Mouse (Mus musculus) left cerebral cortex, adult 8-10 months (tissue): ENCODE results near the gene Def6. TPM values are rescaled to one million over a fixed set of nuclear protein-coding genes. Genes with fewer than 3 reads are reported as not detected.

Source experiments
- DNase-seq, 2 experiments: peaks; one replicate each; pipeline ENCODE4 v3.0.0; 2022; ENCODE audit warnings: low spot score in 2 of 2
- total RNA-seq, 4 experiments: library from RNA; stranded (reverse); gene quantifications; 2 replicates each; pipeline ENCODE4 v1.2.4; 2022

The Def6 gene
- total RNA-seq, 4 experiments from 2014 or later = 2.8 to 5.5 (median 3.7) TPM

DNA sequence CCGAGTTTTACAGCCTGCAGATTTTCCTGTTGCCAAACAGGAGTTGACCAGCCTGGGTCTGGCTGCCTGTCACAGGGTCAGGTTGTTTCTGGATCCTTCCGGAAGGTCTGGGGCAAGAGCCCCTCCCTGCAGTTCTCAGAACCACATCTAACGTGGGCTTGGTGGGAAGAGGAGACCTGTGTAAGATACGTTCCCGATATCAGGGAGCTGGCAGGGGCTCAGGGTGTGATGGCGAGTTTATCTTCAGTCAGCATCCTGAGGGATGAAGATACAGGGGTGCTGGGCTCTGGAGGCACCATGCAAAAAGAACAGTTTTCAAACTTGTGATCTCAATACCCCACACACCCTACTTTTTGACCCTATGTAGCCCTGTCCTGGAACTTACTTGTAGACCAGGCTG lies 30.3 kb downstream of the Def6 start:
- no peak for DNase-seq

DNA sequence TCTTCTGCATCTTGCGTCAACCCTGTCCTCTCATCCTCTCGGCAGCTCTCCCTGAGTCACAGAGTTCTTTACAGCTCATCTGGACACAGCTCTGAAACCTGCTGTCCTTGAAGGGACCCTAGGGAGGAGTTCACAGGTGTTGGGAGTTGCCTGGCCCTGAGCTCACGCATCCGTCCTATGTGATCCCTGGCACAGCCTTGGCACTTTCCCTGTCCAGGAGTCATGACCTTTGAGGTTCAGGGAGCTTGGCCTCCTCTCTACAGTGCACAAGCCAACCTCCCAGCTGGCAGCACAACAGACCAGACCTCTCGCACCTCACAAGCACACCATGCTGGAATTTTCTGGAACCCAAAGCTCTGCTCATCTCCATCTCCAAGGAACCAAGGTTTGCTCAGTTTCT lies 33.3 kb downstream of the Def6 start:
- no peak for DNase-seq

DNA sequence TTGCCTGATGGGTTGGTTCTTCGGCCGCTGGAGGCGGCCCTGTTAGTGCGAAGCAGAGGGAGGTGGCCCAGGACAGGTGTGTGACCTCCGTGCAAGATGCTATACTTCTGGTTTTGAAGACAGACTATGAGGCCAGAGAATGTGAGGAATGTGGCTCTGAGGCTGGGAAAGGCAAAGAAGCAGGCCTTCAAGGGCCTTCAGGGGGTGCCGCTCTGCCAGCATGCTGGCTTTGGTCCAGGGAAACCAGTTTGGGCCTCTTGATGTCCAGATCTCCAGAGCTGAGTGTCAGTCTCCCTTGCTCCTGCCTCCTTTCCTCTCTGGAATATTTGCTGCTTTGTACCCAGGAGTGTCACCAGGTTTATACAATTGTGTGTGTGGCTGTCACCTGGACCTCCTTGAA lies 34.7 kb downstream of the Def6 start:
- no peak for DNase-seq

GRCm38 (mm10) chr17:28244214-28244613 lies 36.6 kb downstream of the Def6 start:
- no peak for DNase-seq

- peak in 1 of 2 experiments; percentile 55 for DNase-seq
Measured at GRCm38 (mm10) chr17:28244714-28245113, 37.1 kb downstream of the Def6 start.

- no peak for DNase-seq
Measured at GRCm38 (mm10) chr17:28246640-28247039, 39.1 kb downstream of the Def6 start.

GRCm38 (mm10) chr17:28247613-28248012 lies 40.0 kb downstream of the Def6 start:
- DNase-seq = no peak

DNA sequence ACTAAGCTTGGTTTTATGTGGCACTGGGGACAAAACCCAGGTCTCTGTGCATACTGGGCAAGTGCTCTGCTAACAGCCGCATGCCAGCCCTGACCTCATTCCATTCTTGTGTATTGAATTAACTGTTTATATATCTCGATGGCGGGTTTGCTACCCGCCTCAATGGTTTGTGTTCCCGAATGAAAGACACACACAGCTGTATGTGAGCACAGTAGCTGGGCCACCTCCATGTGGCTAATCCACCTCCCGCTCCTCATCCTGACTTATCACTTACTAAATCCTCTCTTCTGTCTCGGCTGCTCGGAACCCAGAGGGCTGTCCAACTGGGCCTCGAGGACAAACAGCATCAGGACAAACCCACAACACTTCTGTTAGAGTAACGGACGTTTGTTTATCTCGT lies 41.5 kb downstream of the Def6 start:
- no peak for DNase-seq

- DNase-seq = no peak
Measured at GRCm38 (mm10) chr17:28251579-28252280, 44.2 kb downstream of the Def6 start.

GRCm38 (mm10) chr17:28252281-28252648 lies 44.7 kb downstream of the Def6 start:
- DNase-seq = no peak

GRCm38 (mm10) chr17:28253216-28253615 lies 45.6 kb downstream of the Def6 start:
- DNase-seq = no peak

DNA sequence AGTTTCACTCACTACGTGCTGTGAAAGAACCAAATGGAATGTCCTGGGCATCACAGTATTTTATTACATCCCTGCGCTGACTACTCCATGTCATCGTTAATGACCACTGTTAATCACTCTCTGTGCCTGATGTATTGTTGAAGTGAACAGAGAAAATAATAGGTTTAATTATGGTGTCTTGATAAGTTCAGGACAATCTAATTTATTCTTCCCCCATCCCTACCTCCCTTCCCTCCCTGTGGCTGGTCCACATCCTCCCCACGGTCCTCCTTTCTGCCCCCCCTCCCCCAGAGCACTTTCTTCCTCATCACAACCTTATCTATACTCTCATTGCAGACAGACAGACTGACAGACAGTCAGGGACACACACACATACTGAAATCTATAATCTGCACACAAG lies 47.2 kb downstream of the Def6 start:
- no peak for DNase-seq

DNA sequence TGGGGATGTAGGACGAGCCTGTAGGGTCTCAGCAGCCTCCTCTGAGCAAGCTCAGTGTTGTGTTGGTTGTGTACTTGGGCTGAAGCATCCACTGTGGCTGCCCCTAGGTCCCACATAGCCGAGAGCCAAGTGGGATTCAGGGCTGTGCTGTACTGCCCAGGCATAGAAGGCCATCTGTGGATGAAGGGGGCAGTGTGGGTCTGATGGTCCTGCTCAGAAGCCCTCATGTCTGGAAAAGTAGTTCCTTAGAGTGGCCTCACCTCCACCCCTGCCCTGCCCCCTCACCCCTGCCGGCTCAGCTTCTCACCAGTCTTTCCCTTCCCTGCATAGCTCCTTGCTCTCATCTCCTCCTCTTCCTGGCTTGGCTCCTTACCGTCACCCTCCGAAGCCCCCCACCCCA lies 48.1 kb downstream of the Def6 start:
- no peak for DNase-seq

DNA sequence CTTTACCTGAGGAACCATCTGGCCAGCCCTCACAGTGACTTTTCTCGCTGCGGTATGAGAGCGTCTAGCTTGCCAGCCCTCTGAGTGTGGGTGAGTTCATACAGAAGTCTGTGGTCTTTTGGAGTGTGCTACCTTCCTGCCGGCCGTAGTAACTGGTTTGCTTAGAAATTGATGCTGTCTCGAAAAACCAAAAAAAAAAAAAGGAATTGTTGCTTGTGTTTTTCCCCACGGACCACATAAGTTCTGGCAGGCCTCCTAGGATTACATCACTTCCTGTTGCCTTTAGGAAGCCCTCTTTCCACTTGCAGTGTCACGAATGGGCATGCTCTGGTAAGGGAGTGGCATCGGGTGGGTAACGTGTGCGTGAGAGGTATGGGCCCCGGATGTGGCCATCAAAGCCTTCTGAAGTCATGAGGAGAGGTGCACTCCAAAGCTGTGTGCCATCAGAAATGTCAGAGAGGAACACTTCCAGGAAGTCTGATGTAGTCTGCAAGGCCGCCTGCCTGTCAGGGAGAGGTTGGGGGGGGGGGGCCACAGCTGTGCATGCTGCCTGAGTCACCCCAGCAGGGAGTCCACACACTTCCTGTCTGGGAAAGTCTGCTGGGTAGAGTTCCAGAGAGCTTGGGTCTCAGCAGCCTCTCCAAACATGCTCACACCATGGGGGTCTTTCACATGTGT lies 49.2 kb downstream of the Def6 start:
- no peak for DNase-seq

- no peak for DNase-seq
Measured at GRCm38 (mm10) chr17:28258325-28258724, 50.7 kb downstream of the Def6 start.

- no peak for DNase-seq
Measured at GRCm38 (mm10) chr17:28259890-28260542, 52.4 kb downstream of the Def6 start.

DNA sequence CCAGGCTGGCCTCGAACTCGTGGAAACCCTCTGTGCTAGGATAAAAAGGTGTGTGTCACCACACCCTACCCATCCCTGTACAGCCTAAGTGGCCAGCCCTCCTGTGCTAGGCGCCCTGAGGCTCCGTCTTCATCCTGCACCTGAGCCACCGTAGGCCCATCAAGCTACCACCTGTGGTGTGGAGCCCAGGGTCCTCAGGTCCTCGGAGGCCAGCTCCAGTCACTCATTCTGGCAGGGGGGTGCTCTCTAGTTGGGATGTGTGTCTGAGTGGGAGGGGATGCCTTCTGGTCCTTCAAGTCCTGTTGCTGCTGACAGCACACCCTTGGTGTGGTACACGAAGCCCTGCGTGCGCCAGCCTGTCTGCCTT lies 52.9 kb downstream of the Def6 start:
- DNase-seq = no peak

GRCm38 (mm10) chr17:28261795-28262194 lies 54.2 kb downstream of the Def6 start:
- DNase-seq = no peak

- peak in 1 of 2 experiments; percentile 54 for DNase-seq
Measured at GRCm38 (mm10) chr17:28263181-28263894, 55.8 kb downstream of the Def6 start.

- no peak for DNase-seq
Measured at GRCm38 (mm10) chr17:28267251-28267650, 59.7 kb downstream of the Def6 start.

DNA sequence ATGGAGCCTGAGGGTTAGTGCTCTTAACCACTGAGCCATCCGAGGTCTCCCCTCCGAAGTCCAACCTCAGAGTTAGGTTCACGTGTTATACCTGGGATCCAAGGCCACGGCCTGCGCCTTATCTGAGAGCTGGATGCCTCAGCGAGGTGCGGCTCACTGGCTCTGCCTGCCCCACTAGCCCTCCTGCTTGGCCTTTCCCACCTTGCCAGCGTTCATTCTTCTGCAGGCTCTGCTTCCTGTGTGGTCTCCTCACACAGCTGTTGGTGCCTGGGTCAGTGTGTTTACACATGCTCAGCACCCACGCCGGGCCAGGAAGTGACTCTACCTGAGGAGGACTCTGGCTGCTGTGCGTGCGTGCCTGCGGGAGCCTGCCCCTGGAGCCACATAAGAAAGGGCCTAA lies 62.6 kb downstream of the Def6 start:
- DNase-seq = no peak
